Mouse (Mus musculus): ENCODE results near the gene Ptk6.
A peak's percentile ranks its signal among the peaks of the same experiment; 100 is the strongest.
"Not testable (repeated sequence)": the region's sequence is repeated elsewhere in the genome, so short reads cannot be mapped to it uniquely, and the experiment has no call there.

Gene Ptk6

GRCm38 (mm10) chr2:181218881-181219485, 16.4 kb upstream of the Ptk6 start:
- DNase-seq (ENCODE audit: low spot score in 2 of 2), result no peak

GRCm38 (mm10) chr2:181216037-181216436, 13.4 kb upstream of the Ptk6 start:
- DNase-seq (ENCODE audit: low spot score in 2 of 2), result no peak

- DNase-seq (ENCODE audit: low spot score in 2 of 2), result no peak
These were observed 10.4 kb upstream of the Ptk6 start, which contains the start of gene Srms for GRCm38 (mm10) chr2:181213021-181213445. Gene Srms (minus strand): TSS chr2:181213185.

- no peak for DNase-seq (ENCODE audit: low spot score in 2 of 2)
These were observed 9.9 kb upstream of the Ptk6 start for GRCm38 (mm10) chr2:181212389-181213020.

- no peak for DNase-seq (ENCODE audit: low spot score in 2 of 2)
These were observed 3.5 kb upstream of the Ptk6 start for GRCm38 (mm10) chr2:181206118-181206517.

GRCm38 (mm10) chr2:181205678-181206077, 3.1 kb upstream of the Ptk6 start:
- DNase-seq (ENCODE audit: low spot score in 2 of 2), result no peak

- DNase-seq (ENCODE audit: low spot score in 2 of 2), result no peak
These were observed 297 bp upstream of the Ptk6 start for GRCm38 (mm10) chr2:181202886-181203285.

GRCm38 (mm10) chr2:181201606-181202005, 983 bp downstream of the Ptk6 start:
- DNase-seq (ENCODE audit: low spot score in 2 of 2), result no peak

GRCm38 (mm10) chr2:181196628-181197300, 5.8 kb downstream of the Ptk6 start:
- DNase-seq (ENCODE audit: low spot score in 2 of 2), result no peak

- DNase-seq (ENCODE audit: low spot score in 2 of 2), result no peak
These were observed 9.5 kb downstream of the Ptk6 start for GRCm38 (mm10) chr2:181193044-181193443.

GRCm38 (mm10) chr2:181191936-181192335, 10.7 kb downstream of the Ptk6 start:
- no peak for DNase-seq (ENCODE audit: low spot score in 2 of 2)

GRCm38 (mm10) chr2:181191385-181191784, 11.2 kb downstream of the Ptk6 start:
- not testable (repeated sequence) for DNase-seq (ENCODE audit: low spot score in 2 of 2)

- no peak for DNase-seq (ENCODE audit: low spot score in 2 of 2)
These were observed 13.3 kb downstream of the Ptk6 start for GRCm38 (mm10) chr2:181189321-181189720.

- DNase-seq (ENCODE audit: low spot score in 2 of 2), result no peak
These were observed 13.9 kb downstream of the Ptk6 start for GRCm38 (mm10) chr2:181188681-181189080.

- peak; percentile 92 to 95 for DNase-seq (ENCODE audit: low spot score in 2 of 2)
These were observed 15.2 kb downstream of the Ptk6 start, which contains the start of gene Ppdpf for GRCm38 (mm10) chr2:181187121-181188000. Gene Ppdpf (plus strand): TSS chr2:181187247.

- DNase-seq (ENCODE audit: low spot score in 2 of 2), result peak; percentile 90 to 94
These were observed 16.0 kb downstream of the Ptk6 start for GRCm38 (mm10) chr2:181186635-181187034.

GRCm38 (mm10) chr2:181180898-181181297, 21.7 kb downstream of the Ptk6 start:
- DNase-seq (ENCODE audit: low spot score in 2 of 2), result no peak

GRCm38 (mm10) chr2:181178471-181178870, 24.1 kb downstream of the Ptk6 start:
- no peak for DNase-seq (ENCODE audit: low spot score in 2 of 2)

GRCm38 (mm10) chr2:181178015-181178414, 24.6 kb downstream of the Ptk6 start:
- no peak for DNase-seq (ENCODE audit: low spot score in 2 of 2)

- DNase-seq (ENCODE audit: low spot score in 2 of 2), result peak in 1 of 2 experiments; percentile 15
These were observed 27.9 kb downstream of the Ptk6 start for GRCm38 (mm10) chr2:181174646-181175045.

- no peak for DNase-seq (ENCODE audit: low spot score in 2 of 2)
These were observed 36.1 kb downstream of the Ptk6 start for GRCm38 (mm10) chr2:181166469-181166868.

GRCm38 (mm10) chr2:181160821-181161220, 41.8 kb downstream of the Ptk6 start:
- DNase-seq (ENCODE audit: low spot score in 2 of 2), result peak in 1 of 2 experiments; percentile 13
